Comparison of ENCODE assay signal across 8 mouse cellular contexts in the genomic region with DNA sequence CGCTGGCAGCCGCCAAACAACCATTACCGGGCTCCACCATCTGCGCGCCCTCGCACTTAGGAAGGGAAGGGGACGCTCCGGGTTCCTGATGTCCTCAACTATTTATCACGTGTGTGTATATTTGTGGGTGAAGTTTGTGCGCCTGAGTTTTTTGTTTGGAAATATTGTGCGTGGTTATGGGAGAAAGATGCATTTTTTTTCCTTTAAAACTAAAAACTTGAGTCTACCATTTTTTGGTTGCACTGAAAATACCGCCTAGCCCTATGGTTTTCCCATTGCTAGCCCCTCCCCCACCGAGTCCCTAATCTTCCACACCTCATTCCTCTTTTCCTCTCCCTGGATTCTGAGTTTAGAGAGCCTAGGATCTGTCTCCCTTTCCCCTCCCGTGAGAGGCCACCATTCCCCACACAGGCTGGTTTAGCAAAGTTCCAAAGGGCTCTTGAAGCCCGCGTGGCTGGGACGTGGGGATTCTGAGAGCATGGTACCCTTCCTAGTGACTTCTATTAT. TPM values are rescaled to one million over a fixed set of nuclear protein-coding genes. Genes with fewer than 3 reads are reported as not detected.
DNase-seq lines count a peak whose midpoint lies in the region; ATAC-seq lines count a peak whose summit lies in the region.

No protein-coding gene starts in this region.

- peak overlapping the region; percentile 96 for H3K4me3 ChIP-seq in megakaryocyte, embryonic 14.5 days (replicated peaks)
- peak overlapping the region; percentile 57 for H3K4me3 ChIP-seq in embryonic facial prominence, embryonic 14.5 days (ENCODE audit: low read depth, low read length)
- H3K4me3 ChIP-seq in limb, embryonic 12.5 days (replicated peaks), result peak overlapping the region; percentile 58
- H3K4me3 ChIP-seq in stomach, embryonic 15.5 days (replicated peaks), result peak overlapping the region; percentile 61

- peak overlapping the region; percentile 56 for H3K9ac ChIP-seq in embryonic facial prominence, embryonic 14.5 days (ENCODE audit: low read depth, low read length)
- peak overlapping the region; percentile 54; the same call in 1 of the 2 replicates for H3K9ac ChIP-seq in limb, embryonic 12.5 days (replicated peaks)
- peak overlapping the region; percentile 53 for H3K9ac ChIP-seq in stomach, embryonic 15.5 days

- ATAC-seq in megakaryocyte, adult 5-6 weeks (ENCODE audit: poor library complexity, severe bottlenecking), result no peak
- no peak for ATAC-seq in embryonic facial prominence, embryonic 14.5 days (ENCODE audit: low read depth)
- no peak for ATAC-seq in limb, embryonic 12.5 days (ENCODE audit: insufficient number of reproducible peaks, insufficient read depth, low FRiP score, low TSS enrichment, low read depth)
- ATAC-seq in stomach, embryonic 15.5 days (ENCODE audit: insufficient read depth, low FRiP score, low read depth), result no peak

- peak overlapping the region; percentile 75 for H3K27ac ChIP-seq in embryonic facial prominence, embryonic 14.5 days (replicated peaks; ENCODE audit: low read depth, low read length)
- H3K27ac ChIP-seq in limb, embryonic 12.5 days, result peak overlapping the region; percentile 67; the same call in 1 of the 2 replicates
- H3K27ac ChIP-seq in stomach, embryonic 15.5 days, result peak overlapping the region; percentile 94

- no peaks in the 10 kb centered on the region for H3K9me3 ChIP-seq in megakaryocyte, embryonic 14.5 days
- H3K9me3 ChIP-seq in embryonic facial prominence, embryonic 14.5 days (ENCODE audit: control insufficient read depth, low read length), result no peaks in the 10 kb centered on the region
- no peaks in the 10 kb centered on the region for H3K9me3 ChIP-seq in limb, embryonic 12.5 days
- no peaks in the 10 kb centered on the region for H3K9me3 ChIP-seq in stomach, embryonic 15.5 days

- DNase-seq in embryonic facial prominence, embryonic 14.5 days (ENCODE audit: low spot score), result no peak
- no peak for DNase-seq in cerebellum, adult 11 months
- DNase-seq in urinary bladder, postnatal 36 days (ENCODE audit: low spot score in 2 of 2), result no peak
- DNase-seq in urinary bladder, adult 18-20 months (ENCODE audit: low spot score in 2 of 2), result no peak

- H3K4me2 ChIP-seq in embryonic facial prominence, embryonic 14.5 days (ENCODE audit: low read depth, low read length), result peak overlapping the region; percentile 85
- peak overlapping the region; percentile 86 for H3K4me2 ChIP-seq in limb, embryonic 12.5 days
- H3K4me2 ChIP-seq in stomach, embryonic 15.5 days, result peak overlapping the region; percentile 94

- peaks cover 10% of the 10 kb centered on the region for H3K36me3 ChIP-seq in megakaryocyte, embryonic 14.5 days (replicated peaks; ENCODE audit: low read length)
- H3K36me3 ChIP-seq in embryonic facial prominence, embryonic 14.5 days (ENCODE audit: control insufficient read depth, insufficient read depth, low read length), result no peaks in the 10 kb centered on the region
- H3K36me3 ChIP-seq in limb, embryonic 12.5 days, result no peaks in the 10 kb centered on the region
- no peaks in the 10 kb centered on the region for H3K36me3 ChIP-seq in stomach, embryonic 15.5 days

- under 1% methylated on average over 17 of the region's 17 CpGs for WGBS in embryonic facial prominence, embryonic 14.5 days
- 1% methylated on average over 17 of the region's 17 CpGs for WGBS in limb, embryonic 12.5 days
- WGBS in stomach, embryonic 15.5 days, result 1% methylated on average over 17 of the region's 17 CpGs

- peaks cover 60% of the 10 kb centered on the region for H3K27me3 ChIP-seq in megakaryocyte, embryonic 14.5 days (replicated peaks)
- H3K27me3 ChIP-seq in embryonic facial prominence, embryonic 14.5 days (replicated peaks; ENCODE audit: control insufficient read depth, insufficient read depth, low read length), result peaks cover 67% of the 10 kb centered on the region
- peaks cover 81% of the 10 kb centered on the region for H3K27me3 ChIP-seq in limb, embryonic 12.5 days
- H3K27me3 ChIP-seq in stomach, embryonic 15.5 days (replicated peaks), result peaks cover 47% of the 10 kb centered on the region

- H3K4me1 ChIP-seq in megakaryocyte, embryonic 14.5 days, result peaks cover 95% of the 10 kb centered on the region
- peaks cover 22% of the 10 kb centered on the region for H3K4me1 ChIP-seq in embryonic facial prominence, embryonic 14.5 days (ENCODE audit: control insufficient read depth, insufficient read depth, low read length)
- H3K4me1 ChIP-seq in limb, embryonic 12.5 days (replicated peaks), result peaks cover 53% of the 10 kb centered on the region
- H3K4me1 ChIP-seq in stomach, embryonic 15.5 days, result peaks cover 45% of the 10 kb centered on the region

RNA-seq across cellular contexts. Expression of gene Nrarp, which starts 1.4 kb away (rescaled TPM):
- 7.9 and 8.1 TPM in 2 replicates for polyA plus RNA-seq in megakaryocyte, embryonic 14.5 days (2012; ENCODE audit: insufficient read depth, low replicate concordance)
- 1.1 TPM in 1 of 2 replicates, not detected in the other for total RNA-seq in megakaryocyte, adult 5-6 weeks (2015)
- 0.22 and 0.28 TPM in 2 replicates for total RNA-seq in megakaryocyte, adult 5-6 weeks (2017)
- polyA plus RNA-seq in embryonic facial prominence, embryonic 14.5 days (2014; fragmentation: Nextera tagmentation; extraction: Ambion mirVana), result 16.5 and 20.9 TPM in 2 replicates
- polyA plus RNA-seq in limb, embryonic 12.5 days (2016; fragmentation: Nextera tagmentation; extraction: Ambion mirVana), result 20.6 and 23.1 TPM in 2 replicates
- polyA plus RNA-seq in stomach, embryonic 15.5 days (2015; fragmentation: Nextera tagmentation; extraction: Ambion mirVana), result 16.9 and 17.1 TPM in 2 replicates

RNA-seq across cellular contexts. Expression of gene Tor4a, which starts 14.7 kb away (rescaled TPM):
- polyA plus RNA-seq in megakaryocyte, embryonic 14.5 days (2012; ENCODE audit: insufficient read depth, low replicate concordance), result 10.3 and 14.6 TPM in 2 replicates
- 17.4 and 19.7 TPM in 2 replicates for total RNA-seq in megakaryocyte, adult 5-6 weeks (2015)
- 25.1 and 29.6 TPM in 2 replicates for total RNA-seq in megakaryocyte, adult 5-6 weeks (2017)
- polyA plus RNA-seq in embryonic facial prominence, embryonic 14.5 days (2014; fragmentation: Nextera tagmentation; extraction: Ambion mirVana), result 7.5 and 7.8 TPM in 2 replicates
- 2.9 and 3.2 TPM in 2 replicates for polyA plus RNA-seq in limb, embryonic 12.5 days (2016; fragmentation: Nextera tagmentation; extraction: Ambion mirVana)
- 15.5 and 17.2 TPM in 2 replicates for polyA plus RNA-seq in stomach, embryonic 15.5 days (2015; fragmentation: Nextera tagmentation; extraction: Ambion mirVana)

RNA-seq across cellular contexts. Expression of gene Nelfb, which starts 29.3 kb away (rescaled TPM):
- 22.9 and 24.0 TPM in 2 replicates for polyA plus RNA-seq in megakaryocyte, embryonic 14.5 days (2012; ENCODE audit: insufficient read depth, low replicate concordance)
- 21.4 and 23.8 TPM in 2 replicates for total RNA-seq in megakaryocyte, adult 5-6 weeks (2015)
- 30.1 and 36.5 TPM in 2 replicates for total RNA-seq in megakaryocyte, adult 5-6 weeks (2017)
- polyA plus RNA-seq in embryonic facial prominence, embryonic 14.5 days (2014; fragmentation: Nextera tagmentation; extraction: Ambion mirVana), result 76.8 and 94.4 TPM in 2 replicates
- polyA plus RNA-seq in limb, embryonic 12.5 days (2016; fragmentation: Nextera tagmentation; extraction: Ambion mirVana), result 118 and 121 TPM in 2 replicates
- 105 and 106 TPM in 2 replicates for polyA plus RNA-seq in stomach, embryonic 15.5 days (2015; fragmentation: Nextera tagmentation; extraction: Ambion mirVana)

RNA-seq across cellular contexts. Expression of gene Stpg3, which starts 32.5 kb away (rescaled TPM):
- polyA plus RNA-seq in megakaryocyte, embryonic 14.5 days (2012; ENCODE audit: insufficient read depth, low replicate concordance), result 0.08 and 1.5 TPM in 2 replicates
- not detected in 2 replicates for total RNA-seq in megakaryocyte, adult 5-6 weeks (2015)
- total RNA-seq in megakaryocyte, adult 5-6 weeks (2017), result not detected in 2 replicates
- polyA plus RNA-seq in embryonic facial prominence, embryonic 14.5 days (2014; fragmentation: Nextera tagmentation; extraction: Ambion mirVana), result not detected in 2 replicates
- polyA plus RNA-seq in limb, embryonic 12.5 days (2016; fragmentation: Nextera tagmentation; extraction: Ambion mirVana), result not detected in 2 replicates
- 0.18 TPM in 1 of 2 replicates, not detected in the other for polyA plus RNA-seq in stomach, embryonic 15.5 days (2015; fragmentation: Nextera tagmentation; extraction: Ambion mirVana)

RNA-seq across cellular contexts. Expression of gene Fam166a, which starts 36.6 kb away (rescaled TPM):
- polyA plus RNA-seq in megakaryocyte, embryonic 14.5 days (2012; ENCODE audit: insufficient read depth, low replicate concordance), result not detected in 2 replicates
- total RNA-seq in megakaryocyte, adult 5-6 weeks (2015), result 0.20 and 0.57 TPM in 2 replicates
- total RNA-seq in megakaryocyte, adult 5-6 weeks (2017), result not detected in 2 replicates
- polyA plus RNA-seq in embryonic facial prominence, embryonic 14.5 days (2014; fragmentation: Nextera tagmentation; extraction: Ambion mirVana), result not detected in 2 replicates
- not detected in 2 replicates for polyA plus RNA-seq in limb, embryonic 12.5 days (2016; fragmentation: Nextera tagmentation; extraction: Ambion mirVana)
- polyA plus RNA-seq in stomach, embryonic 15.5 days (2015; fragmentation: Nextera tagmentation; extraction: Ambion mirVana), result 0.92 and 1.5 TPM in 2 replicates
